Mouse (Mus musculus): ENCODE measurements around the gene Abca14.

Gene Abca14

DNA sequence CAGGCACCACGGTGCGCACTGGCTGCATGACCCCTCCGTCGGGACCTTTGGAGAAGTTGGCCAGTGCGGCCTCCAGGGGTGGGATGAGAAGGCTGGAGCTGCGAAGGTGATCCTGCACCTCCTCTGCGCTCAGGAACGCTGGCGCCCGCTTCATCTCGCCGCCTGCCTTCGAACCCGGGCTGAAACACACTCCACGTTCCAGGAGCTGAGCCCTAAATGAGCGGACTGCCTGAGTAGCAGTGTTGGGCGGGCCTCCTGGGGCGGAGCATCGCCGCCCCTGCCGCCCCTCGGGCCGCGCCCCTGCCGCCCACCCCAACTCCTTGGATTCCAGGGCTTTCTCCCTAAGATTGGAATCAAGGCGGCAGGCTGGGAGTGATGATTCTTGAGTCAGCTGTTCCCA is 2.0 kb upstream of the Abca14 start, which contains the start of gene Crym:
TSS of gene Crym (minus strand) at position 341 of the 400 bp plus-strand sequence.
- peak; percentile 15 for DNase-seq (ENCODE audit: low read depth, low spot score)

- DNase-seq (ENCODE audit: low read depth, low spot score), result no peak
Observed at GRCm38 (mm10) chr7:120205989-120206388, 2.2 kb downstream of the Abca14 start.

- no peak for DNase-seq (ENCODE audit: low read depth, low spot score)
Observed at GRCm38 (mm10) chr7:120228541-120228940, 24.8 kb downstream of the Abca14 start.

- DNase-seq (ENCODE audit: low read depth, low spot score), result peak; percentile 37
Observed at GRCm38 (mm10) chr7:120241092-120241491, 37.3 kb downstream of the Abca14 start.

GRCm38 (mm10) chr7:120271135-120271991 is 67.6 kb downstream of the Abca14 start:
- no peak for DNase-seq (ENCODE audit: low read depth, low spot score)

- DNase-seq (ENCODE audit: low read depth, low spot score), result no peak
Observed at GRCm38 (mm10) chr7:120272110-120272509, 68.3 kb downstream of the Abca14 start.

- DNase-seq (ENCODE audit: low read depth, low spot score), result no peak
Observed at GRCm38 (mm10) chr7:120285286-120285685, 81.5 kb downstream of the Abca14 start.

GRCm38 (mm10) chr7:120316086-120316485 is 112.3 kb downstream of the Abca14 start:
- DNase-seq (ENCODE audit: low read depth, low spot score), result no peak

DNA sequence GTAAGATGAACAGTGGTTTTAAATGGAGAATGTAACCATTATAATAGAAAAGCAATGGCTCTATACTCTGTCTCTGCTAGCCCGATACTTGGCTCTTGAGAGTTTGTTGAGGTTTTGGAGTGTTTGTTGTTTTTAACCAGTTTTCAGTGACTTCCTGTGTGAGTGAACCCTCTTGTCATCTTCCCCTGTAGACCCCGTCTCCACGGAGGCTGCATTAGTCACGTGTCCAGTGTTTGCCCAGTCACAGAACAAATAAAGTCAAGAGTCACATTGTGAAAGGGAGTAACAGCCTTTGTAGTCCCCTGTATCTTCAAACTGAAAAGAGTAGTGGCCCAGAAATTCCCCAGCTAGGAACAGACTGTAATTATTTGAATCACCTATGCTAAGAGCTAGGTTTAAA is 119.2 kb downstream of the Abca14 start:
- DNase-seq (ENCODE audit: low read depth, low spot score), result no peak

DNA sequence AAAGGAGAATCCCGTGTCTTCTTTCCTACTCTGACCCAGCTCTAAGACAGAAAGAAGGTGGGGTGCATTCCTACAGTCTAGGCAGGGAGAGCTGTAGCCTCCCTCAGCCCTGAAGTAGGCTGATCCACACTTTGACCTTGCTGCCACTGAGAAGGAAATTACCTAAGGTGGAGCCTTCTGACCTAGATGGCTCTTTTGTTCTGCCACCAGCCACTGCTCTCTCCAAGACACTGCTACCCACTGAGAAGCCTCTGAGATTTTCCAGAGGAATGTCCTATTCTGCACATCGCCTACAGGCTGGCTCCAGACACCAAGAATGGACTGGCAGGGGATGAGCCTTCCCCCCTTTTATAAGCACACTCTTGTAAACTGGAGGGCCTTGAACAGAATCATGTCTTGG is 122.2 kb downstream of the Abca14 start:
- peak; percentile 67 for DNase-seq (ENCODE audit: low read depth, low spot score)

DNA sequence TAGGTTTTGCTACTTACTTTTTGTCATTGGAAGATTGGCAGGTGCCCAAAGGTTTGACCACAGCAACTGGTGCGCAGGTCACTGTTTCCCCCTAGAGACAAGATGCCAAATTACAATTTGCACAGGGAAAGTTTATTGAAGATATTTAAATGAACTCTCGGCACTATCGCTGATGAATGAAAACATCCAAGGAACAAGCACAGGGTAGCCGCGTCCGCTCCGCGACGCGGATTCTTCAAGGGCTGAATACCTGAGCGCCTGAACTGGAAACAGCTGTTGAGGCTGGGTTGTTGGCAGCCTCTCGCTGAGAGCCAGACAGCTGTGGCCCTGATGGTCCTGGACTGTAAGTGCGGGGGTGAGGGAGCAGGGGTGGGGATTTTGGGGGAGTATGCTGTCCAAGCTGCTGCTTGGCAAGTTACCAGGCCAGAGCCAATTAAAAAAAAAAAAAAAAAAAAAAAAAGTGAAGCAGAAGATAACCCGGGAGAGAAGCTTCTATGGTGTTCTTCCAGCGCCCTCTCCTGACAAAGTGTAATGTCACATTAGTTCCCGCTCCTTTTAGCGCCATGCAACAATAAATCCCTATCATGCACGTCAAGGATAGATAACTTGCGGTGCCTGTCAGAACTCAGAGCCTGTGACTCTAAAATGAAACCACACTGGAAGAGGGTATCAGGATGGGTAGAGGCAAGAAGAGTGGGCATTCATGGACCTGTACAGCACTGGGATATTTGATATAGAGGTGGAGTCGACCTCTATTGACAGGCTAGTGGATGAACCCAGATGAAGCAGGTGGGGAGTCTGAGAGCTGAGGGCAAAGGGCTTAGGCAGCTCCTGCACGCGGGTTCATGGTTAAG is 123.7 kb downstream of the Abca14 start:
- peak; percentile 69 for DNase-seq (ENCODE audit: low read depth, low spot score)

GRCm38 (mm10) chr7:120328087-120328793 is 124.5 kb downstream of the Abca14 start, which contains the start of gene Abca15:
Abca15 (plus strand) TSS chr7:120328670.
- no peak for DNase-seq (ENCODE audit: low read depth, low spot score)

GRCm38 (mm10) chr7:120361159-120361558 is 157.4 kb downstream of the Abca14 start:
- peak; percentile 65 for DNase-seq (ENCODE audit: low read depth, low spot score)

Data from ES-CJ7 (cell line).